Mouse (Mus musculus) hindbrain, embryonic 16.5 days (tissue): ENCODE results near the gene Gpr39. TPM values are rescaled to one million over a fixed set of nuclear protein-coding genes. Genes with fewer than 3 reads are reported as not detected.
A peak's percentile ranks its signal among the peaks of the same experiment; 100 is the strongest.

ENCODE experiments used
- ATAC-seq: fragments of 200-750 bp; cut with Nextera tagmentation; 2 replicates; pipeline ENCODE4 v1.8.0; 2017; ENCODE audit warnings: moderate TSS enrichment, moderate library complexity
- H3K27ac ChIP-seq: fragments of 300-500 bp; sonication (generic); 2 replicates; pipeline ENCODE4 v1.5.1; 2014; ENCODE audit warnings: low read depth, mild to moderate bottlenecking, control low read depth, low read length, moderate library complexity
- H3K27me3 ChIP-seq: fragments of 300-500 bp; sonication (generic); replicated peaks from 2 replicates; pipeline ENCODE4 v1.6.1; 2014; ENCODE audit warnings: low read length; ENCODE audit not compliant: control insufficient read depth, insufficient read depth
- H3K36me3 ChIP-seq: fragments of 300-500 bp; sonication (generic); 2 replicates; pipeline ENCODE4 v1.6.1; 2014; ENCODE audit warnings: mild to moderate bottlenecking, low read length, moderate library complexity, mixed read lengths; ENCODE audit not compliant: control insufficient read depth, insufficient read depth
- H3K4me1 ChIP-seq: fragments of 300-500 bp; sonication (generic); 2 replicates; pipeline ENCODE4 v1.6.1; 2014; ENCODE audit warnings: low read depth, low read length; ENCODE audit not compliant: control insufficient read depth, insufficient read depth
- H3K4me2 ChIP-seq: fragments of 300-500 bp; sonication (generic); 2 replicates; pipeline ENCODE4 v1.6.1; 2014; ENCODE audit warnings: mild to moderate bottlenecking, low read length, control low read depth, moderate library complexity
- H3K4me3 ChIP-seq: fragments of 300-500 bp; sonication (generic); 2 replicates; pipeline ENCODE4 v1.5.1; 2014; ENCODE audit warnings: mild to moderate bottlenecking, low read length, control low read depth, moderate library complexity
- H3K9ac ChIP-seq: fragments of 300-500 bp; sonication (generic); 2 replicates; pipeline ENCODE4 v1.6.1; 2014; ENCODE audit warnings: low read depth, mild to moderate bottlenecking, control low read depth, low read length, moderate library complexity
- H3K9me3 ChIP-seq: fragments of 300-500 bp; sonication (generic); 2 replicates; pipeline ENCODE4 v1.6.1; 2014; ENCODE audit warnings: mild to moderate bottlenecking, low read length, moderate library complexity; ENCODE audit not compliant: control insufficient read depth
- WGBS: fragments of 180-500 bp; shearing (Covaris S2); extraction: QIAGEN DNeasy Blood & Tissue Kit; methylation state at CpG from one replicate; pipeline ENCODE4 v1.1.7; 2014; 5-methylcytosine and 5-hydroxymethylcytosine counted together
- polyA plus RNA-seq: library from polyadenylated mRNA; unstranded; fragments of >200 nt; fragmentation: Nextera tagmentation; extraction: Ambion mirVana; gene quantifications from 2 replicates; pipeline ENCODE4 v1.2.1, GENCODE M21; 2015

Gpr39 gene
- polyA plus RNA-seq, 1 experiment from 2014 or later, result 0.16 TPM

GRCm38 (mm10) chr1:125716241-125716640, 39.4 kb downstream of the Gpr39 start:
- Histone ChIP-seq H3K9me3 (peaks cover 2% of the 10 kb centered on the region; the same call in 1 of the 2 replicates), H3K27me3 (no peaks in the 10 kb centered on the region), H3K27ac (no peak overlapping the region), H3K4me3 (no peak overlapping the region), H3K4me1 (no peaks in the 10 kb centered on the region), H3K4me2 (no peak overlapping the region), H3K9ac (no peak overlapping the region), H3K36me3 (no peaks in the 10 kb centered on the region)
- 50% methylated on average over 6 of the region's 6 CpGs for WGBS
- no peak for ATAC-seq

DNA sequence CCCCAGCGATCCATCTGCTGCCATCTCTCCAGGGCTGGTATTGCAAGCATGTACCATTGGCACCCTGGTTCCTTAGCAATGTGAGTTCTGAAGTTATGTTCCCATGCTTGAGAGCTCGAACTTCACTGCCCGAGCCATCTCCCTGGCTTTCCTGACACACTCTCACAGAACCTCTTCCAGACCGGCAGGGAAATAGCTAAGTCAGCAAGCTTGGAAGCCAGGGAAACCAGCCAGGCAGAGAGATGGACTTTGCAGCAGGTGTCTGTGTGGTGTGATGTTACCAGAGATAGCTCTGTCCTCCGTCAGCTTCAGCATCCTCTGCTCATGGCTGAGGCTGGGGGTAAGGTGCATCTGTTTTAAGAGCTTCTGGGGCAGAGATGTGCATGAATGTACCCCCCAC, 41.1 kb downstream of the Gpr39 start:
- Histone ChIP-seq H3K27me3 (no peaks in the 10 kb centered on the region), H3K9me3 (peaks cover 2% of the 10 kb centered on the region; the same call in 1 of the 2 replicates), H3K4me3 (no peak overlapping the region), H3K9ac (no peak overlapping the region), H3K27ac (no peak overlapping the region), H3K4me1 (no peaks in the 10 kb centered on the region), H3K4me2 (no peak overlapping the region), H3K36me3 (no peaks in the 10 kb centered on the region)
- 80% methylated on average over 5 of the region's 5 CpGs for WGBS
- no peak for ATAC-seq

DNA sequence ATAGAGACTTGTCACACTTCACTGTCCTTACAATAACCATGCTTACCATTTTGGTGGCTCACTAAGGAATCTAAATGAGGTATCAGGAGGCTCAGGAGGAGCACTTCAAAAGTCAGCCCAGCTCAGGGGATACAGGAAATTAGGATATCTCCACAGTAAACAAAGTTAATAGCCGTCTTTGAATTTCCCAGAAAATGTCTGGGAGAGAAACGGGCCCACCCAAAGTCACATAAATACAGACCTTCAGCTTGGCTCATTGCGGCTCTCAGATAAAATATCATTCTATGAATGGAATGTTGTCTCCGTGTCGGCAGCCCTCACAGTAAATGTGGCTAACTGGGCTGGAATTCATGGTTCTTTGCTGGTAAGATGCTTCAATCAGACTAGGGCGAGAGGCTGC, 42.3 kb downstream of the Gpr39 start:
- H3K9ac ChIP-seq, result no peak overlapping the region
- no peaks in the 10 kb centered on the region for H3K4me1 ChIP-seq
- WGBS, result 95% methylated on average over 6 of the region's 6 CpGs

DNA sequence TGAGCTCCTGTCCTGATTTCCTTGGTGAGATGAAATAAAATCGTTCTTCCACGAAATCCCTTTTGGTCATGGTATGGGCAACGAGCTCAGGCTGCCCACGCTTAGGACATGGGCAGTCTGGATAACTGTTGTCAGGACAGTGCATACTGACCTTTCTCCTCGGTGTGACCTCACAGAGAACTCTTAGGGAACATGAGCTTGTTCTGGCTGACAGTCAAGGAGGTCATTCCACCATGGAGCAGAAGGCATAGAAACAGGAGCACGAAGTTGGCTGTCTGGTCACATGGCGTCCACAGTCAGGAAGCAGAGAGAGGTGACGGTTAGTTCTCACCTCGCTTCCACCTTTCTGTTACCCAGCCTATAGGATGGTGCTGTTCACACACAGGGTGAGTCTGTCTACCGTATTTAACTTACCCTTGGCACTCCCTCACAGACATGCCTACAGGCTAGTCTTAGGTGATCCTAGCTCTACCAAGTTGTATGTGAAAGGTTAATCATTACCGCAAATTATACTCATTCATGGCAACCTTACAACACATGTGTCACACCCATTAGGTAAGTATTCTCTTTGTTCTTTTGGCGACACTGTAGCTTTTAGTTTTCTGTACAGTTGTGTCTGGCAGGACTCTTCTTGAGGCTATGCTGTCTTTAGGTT, 44.4 kb downstream of the Gpr39 start:
- no peak for ATAC-seq
- Histone ChIP-seq H3K4me2 (no peak overlapping the region), H3K36me3 (no peaks in the 10 kb centered on the region), H3K9me3 (peaks cover 2% of the 10 kb centered on the region; the same call in 1 of the 2 replicates), H3K27me3 (0 out of 2 replicates have a peak, but pooled peaks cover 2% of the 10 kb centered on the region), H3K9ac (no peak overlapping the region), H3K27ac (no peak overlapping the region), H3K4me1 (no peaks in the 10 kb centered on the region), H3K4me3 (no peak overlapping the region)
- WGBS, result 91% methylated on average over 12 of the region's 12 CpGs

More for the DNA sequence above, 42.3 kb downstream of the Gpr39 start:
- Histone ChIP-seq H3K27ac (no peak overlapping the region), H3K9me3 (peaks cover 2% of the 10 kb centered on the region; the same call in 1 of the 2 replicates), H3K4me3 (no peak overlapping the region), H3K27me3 (no peaks in the 10 kb centered on the region), H3K4me2 (no peak overlapping the region), H3K36me3 (no peaks in the 10 kb centered on the region)
- ATAC-seq, result no peak

- ATAC-seq, result peak; percentile 69
- Histone ChIP-seq H3K27ac (no peak overlapping the region), H3K4me3 (no peak overlapping the region), H3K4me1 (no peaks in the 10 kb centered on the region), H3K9me3 (peaks cover 2% of the 10 kb centered on the region; the same call in 1 of the 2 replicates), H3K27me3 (0 out of 2 replicates have a peak, but pooled peaks cover 2% of the 10 kb centered on the region), H3K9ac (no peak overlapping the region), H3K36me3 (no peaks in the 10 kb centered on the region), H3K4me2 (no peak overlapping the region)
- WGBS, result 67% methylated on average over 5 of the region's 5 CpGs
Measured at GRCm38 (mm10) chr1:125724304-125724703, 47.5 kb downstream of the Gpr39 start.

DNA sequence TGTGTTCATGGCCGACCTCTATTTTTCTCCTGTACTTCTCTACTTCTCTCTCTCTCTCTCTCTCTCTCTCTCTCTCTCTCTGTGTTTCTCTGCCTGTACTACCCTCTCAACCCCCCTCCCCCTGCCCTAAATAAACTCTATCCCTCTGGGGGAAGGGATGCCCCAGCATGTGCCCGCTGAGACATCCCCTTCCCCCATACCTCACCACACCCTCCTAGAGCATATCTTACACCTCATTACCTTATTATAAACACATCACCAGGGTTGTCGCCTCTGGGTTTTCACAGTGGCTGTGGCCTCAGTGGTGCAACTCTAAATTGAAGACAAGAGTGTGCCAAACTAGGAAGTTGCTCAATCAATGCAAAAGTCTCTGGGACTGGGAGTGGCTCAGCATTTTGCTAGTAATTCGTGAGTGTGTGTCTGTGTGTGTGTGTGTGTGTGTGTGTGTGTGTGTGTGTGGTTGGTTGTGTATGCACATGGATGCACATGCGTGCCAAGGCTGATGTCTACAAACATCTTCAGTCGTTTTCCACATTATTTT, 52.3 kb downstream of the Gpr39 start:
- ATAC-seq, result no peak
- H3K4me3 ChIP-seq, result no peak overlapping the region
- H3K4me1 ChIP-seq, result 0 out of 2 replicates have a peak, but pooled peaks cover 3% of the 10 kb centered on the region
- no peak overlapping the region for H3K27ac ChIP-seq
- WGBS, result 61% methylated on average over 6 of the region's 6 CpGs
- no peaks in the 10 kb centered on the region for H3K9me3 ChIP-seq
- H3K36me3 ChIP-seq, result no peaks in the 10 kb centered on the region
- H3K27me3 ChIP-seq, result 0 out of 2 replicates have a peak, but pooled peaks cover 2% of the 10 kb centered on the region
- no peak overlapping the region for H3K4me2 ChIP-seq
- H3K9ac ChIP-seq, result no peak overlapping the region

DNA sequence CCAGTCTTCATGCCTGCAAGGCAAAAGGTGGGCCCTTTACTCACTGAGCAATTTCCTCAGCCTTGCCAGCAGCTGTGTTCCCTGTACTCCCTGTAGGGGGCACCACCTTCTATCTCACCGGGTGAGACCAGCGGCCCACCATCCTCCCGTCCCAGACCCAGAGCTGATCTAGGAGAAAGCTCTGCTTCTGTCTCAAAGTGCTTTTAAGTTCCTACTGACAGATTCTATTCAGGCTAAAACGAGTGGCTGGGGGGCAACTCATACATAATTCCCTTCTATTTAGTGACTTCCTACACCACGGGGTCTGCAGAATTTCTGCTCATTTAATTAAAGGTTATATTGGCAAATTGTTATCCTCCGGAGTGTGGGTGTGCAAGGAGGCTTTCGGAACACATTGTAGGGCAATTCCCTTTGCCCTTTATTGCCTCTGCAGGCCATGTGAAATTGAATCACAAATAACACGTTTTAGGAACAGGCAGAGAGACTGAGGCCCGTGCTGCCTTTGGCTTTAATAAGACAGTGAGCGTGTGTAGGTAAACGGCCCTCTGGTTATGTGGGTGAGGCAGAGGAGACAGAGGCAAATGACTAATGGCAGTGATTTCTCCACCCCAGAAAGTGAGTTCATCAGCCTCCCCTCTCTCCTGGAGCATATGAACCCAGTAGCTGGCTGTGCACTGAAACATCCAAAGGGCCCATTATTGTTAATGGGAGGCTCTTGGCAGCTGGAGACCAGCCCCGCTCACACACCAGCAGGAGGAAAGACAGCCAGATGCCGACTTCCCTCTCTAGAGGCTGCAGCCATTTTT, 53.1 kb downstream of the Gpr39 start:
- 37% methylated on average over 13 of the region's 13 CpGs for WGBS
- Histone ChIP-seq H3K36me3 (no peaks in the 10 kb centered on the region), H3K4me3 (no peak overlapping the region), H3K27me3 (0 out of 2 replicates have a peak, but pooled peaks cover 2% of the 10 kb centered on the region), H3K9ac (no peak overlapping the region), H3K4me1 (0 out of 2 replicates have a peak, but pooled peaks cover 3% of the 10 kb centered on the region), H3K4me2 (no peak overlapping the region), H3K9me3 (no peaks in the 10 kb centered on the region), H3K27ac (no peak overlapping the region)
- ATAC-seq, result peak; percentile 45

DNA sequence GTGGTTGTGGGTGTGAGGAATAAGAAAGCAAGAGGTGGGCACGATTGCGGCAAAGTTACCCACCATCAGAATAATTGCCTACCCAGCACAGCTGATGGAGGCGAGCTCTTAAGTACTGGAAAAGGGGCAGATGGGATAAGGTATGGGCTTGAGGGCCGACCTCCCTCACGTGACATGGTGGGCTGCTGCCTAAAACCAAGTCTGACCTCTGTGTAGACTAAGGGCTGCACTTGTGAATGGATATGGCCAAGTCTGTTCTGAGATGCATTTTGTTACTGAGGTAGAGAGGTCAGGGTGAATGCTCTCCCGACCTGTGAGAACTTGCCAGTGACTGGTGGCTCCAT, 53.7 kb downstream of the Gpr39 start:
- no peak for ATAC-seq
- Histone ChIP-seq H3K27me3 (0 out of 2 replicates have a peak, but pooled peaks cover 2% of the 10 kb centered on the region), H3K4me3 (no peak overlapping the region), H3K36me3 (no peaks in the 10 kb centered on the region), H3K4me1 (0 out of 2 replicates have a peak, but pooled peaks cover 3% of the 10 kb centered on the region), H3K27ac (no peak overlapping the region), H3K9ac (no peak overlapping the region), H3K4me2 (no peak overlapping the region), H3K9me3 (no peaks in the 10 kb centered on the region)
- 89% methylated on average over 6 of the region's 6 CpGs for WGBS

- no peaks in the 10 kb centered on the region for H3K27me3 ChIP-seq
- no peak for ATAC-seq
- H3K9me3 ChIP-seq, result no peaks in the 10 kb centered on the region
- H3K36me3 ChIP-seq, result no peaks in the 10 kb centered on the region
- no peak overlapping the region for H3K27ac ChIP-seq
- 71% methylated on average over 4 of the region's 4 CpGs for whole genome bisulfite sequencing
- no peak overlapping the region for H3K9ac ChIP-seq
- H3K4me3 ChIP-seq, result no peak overlapping the region
- 0 out of 2 replicates have a peak, but pooled peaks cover 3% of the 10 kb centered on the region for H3K4me1 ChIP-seq
- H3K4me2 ChIP-seq, result no peak overlapping the region
Measured at GRCm38 (mm10) chr1:125731854-125732253, 55.1 kb downstream of the Gpr39 start.
